Mouse (Mus musculus) kidney, postnatal 14 days (tissue): ENCODE measurements at regions not wholly inside any gene's neighbourhood (a gene's known extent, or its start where the extent isn't known, plus 50 kb on each side); places are given as distances from the start of the nearest gene placed in this dataset.

Experiments used
- DNase-seq: peaks from one replicate; pipeline ENCODE4 v3.0.0; 2022; ENCODE audit warnings: mixed read lengths

- no peak for DNase-seq
These were observed 503.2 kb downstream of the Ndufa4 start for GRCm38 (mm10) chr6:11404101-11404500.

DNA sequence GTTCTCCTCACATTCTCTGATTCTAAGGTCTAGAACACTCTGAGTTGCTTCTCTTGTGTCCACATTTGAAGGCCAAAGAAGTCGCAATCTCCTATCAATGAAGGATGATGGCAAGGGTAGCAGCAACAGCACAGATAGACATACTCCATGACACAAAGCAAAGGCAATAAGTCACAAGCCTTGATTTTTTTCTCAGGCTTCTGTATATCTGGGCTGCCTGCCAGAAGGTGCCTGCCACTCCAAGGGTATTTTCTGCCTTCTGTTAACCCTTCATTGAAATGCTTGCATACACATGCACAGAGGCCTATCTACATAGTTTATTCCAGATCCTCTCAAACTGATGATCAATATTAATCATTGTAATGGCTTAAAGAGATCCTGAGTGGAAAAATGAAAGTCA, 548.2 kb downstream of the Ndufa4 start:
- no peak for DNase-seq

DNA sequence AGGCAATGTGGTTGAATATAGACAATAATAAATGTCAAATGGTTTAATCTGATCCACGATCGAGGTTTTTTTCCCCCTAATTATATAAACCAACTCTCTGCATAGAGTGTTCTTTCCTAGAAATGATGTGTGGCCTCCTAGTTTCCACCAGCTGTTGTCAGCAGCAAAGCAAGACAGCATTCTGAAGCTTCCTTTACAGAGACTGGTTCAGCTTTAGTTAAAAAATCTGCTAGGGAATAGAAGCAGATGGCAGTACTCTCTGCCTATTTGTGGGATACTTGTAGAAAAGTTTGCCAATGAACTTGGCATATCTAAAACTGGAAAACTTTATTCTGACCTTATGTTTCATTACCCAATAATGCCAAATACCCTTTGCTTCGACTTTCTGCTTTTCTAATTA, 553.7 kb downstream of the Ndufa4 start:
- no peak for DNase-seq

- no peak for DNase-seq
These were observed 573.2 kb downstream of the Ndufa4 start for GRCm38 (mm10) chr6:11334137-11334536.

DNA sequence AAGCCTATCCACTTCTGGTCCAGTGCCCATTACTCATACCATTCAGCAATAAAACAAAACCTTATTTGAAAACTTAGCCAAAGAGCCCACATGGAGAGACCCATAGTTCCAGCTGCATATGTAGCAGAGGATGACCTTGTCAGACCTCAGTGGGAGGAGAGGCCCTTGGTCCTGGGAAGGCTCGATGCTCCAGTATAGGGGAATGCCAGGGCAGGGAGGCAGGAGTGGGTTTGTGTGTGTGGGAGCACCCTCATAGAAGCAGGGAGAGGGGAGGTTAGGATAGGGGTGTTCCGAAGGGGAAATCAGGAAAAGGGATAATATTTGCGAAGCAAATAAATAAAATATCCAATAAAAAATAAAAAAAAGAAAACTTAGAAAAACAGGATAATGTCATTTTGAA, 593.6 kb downstream of the Ndufa4 start:
- DNase-seq: no peak

GRCm38 (mm10) chr6:11305979-11306534, 601.2 kb downstream of the Ndufa4 start:
- no peak for DNase-seq

- peak; percentile 1 for DNase-seq
These were observed 623.3 kb downstream of the Ndufa4 start for GRCm38 (mm10) chr6:11283990-11284389.

- no peak for DNase-seq
These were observed 632.1 kb downstream of the Ndufa4 start for GRCm38 (mm10) chr6:11275214-11275613.
